Mouse (Mus musculus): ENCODE measurements around the gene Gm20661. TPM values are rescaled to one million over a fixed set of nuclear protein-coding genes. Genes with fewer than 3 reads are reported as not detected.

Gene Gm20661
- polyA plus RNA-seq, 1 experiment from 2014 or later = 2.2 TPM

DNA sequence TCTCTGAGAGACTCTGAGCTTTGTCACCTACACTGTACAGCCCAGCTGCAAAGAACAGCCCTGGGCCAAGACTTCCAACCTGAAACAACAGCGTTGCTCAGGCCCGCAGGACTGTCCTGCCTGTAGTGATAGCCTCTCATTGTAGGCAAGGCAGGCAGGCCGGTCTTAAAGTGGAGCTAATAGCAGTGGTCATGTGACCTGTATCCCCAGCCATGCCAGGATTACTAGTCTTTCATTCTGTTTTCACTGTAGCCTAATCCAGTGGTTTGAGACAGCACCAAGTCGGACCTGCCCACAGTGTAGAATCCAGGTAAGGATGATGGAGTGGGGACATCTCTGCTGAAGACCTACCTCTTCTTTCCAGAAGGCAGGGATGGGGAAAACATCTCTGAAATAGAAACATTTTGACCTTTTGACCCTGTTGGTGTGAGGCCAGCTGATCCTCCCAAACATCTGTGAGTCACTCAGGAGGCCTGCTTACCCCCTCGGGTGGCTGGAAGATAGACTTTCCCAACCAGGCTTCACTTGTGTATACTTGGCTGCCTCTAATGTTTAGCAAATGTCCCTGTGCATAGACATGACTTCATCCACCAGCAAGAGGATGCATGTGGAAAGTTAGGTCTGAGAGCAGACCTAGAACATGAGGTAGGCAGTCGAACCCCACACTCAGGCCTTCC is 27.1 kb upstream of the Gm20661 start:
- Histone ChIP-seq H3K9me3 (no peaks in the 10 kb centered on the region), H3K4me2 (no peak overlapping the region), H3K4me3 (no peak overlapping the region), H3K27ac (replicated peaks) (no peak overlapping the region), H3K27me3 (no peaks in the 10 kb centered on the region), H3K4me1 (replicated peaks) (peaks cover 12% of the 10 kb centered on the region), H3K9ac (no peak overlapping the region), H3K36me3 (peaks cover 19% of the 10 kb centered on the region; the same call in 1 of the 2 replicates)
- WGBS = 81% methylated on average over 6 of the region's 6 CpGs
- no peak for ATAC-seq (ENCODE audit: low read depth)

DNA sequence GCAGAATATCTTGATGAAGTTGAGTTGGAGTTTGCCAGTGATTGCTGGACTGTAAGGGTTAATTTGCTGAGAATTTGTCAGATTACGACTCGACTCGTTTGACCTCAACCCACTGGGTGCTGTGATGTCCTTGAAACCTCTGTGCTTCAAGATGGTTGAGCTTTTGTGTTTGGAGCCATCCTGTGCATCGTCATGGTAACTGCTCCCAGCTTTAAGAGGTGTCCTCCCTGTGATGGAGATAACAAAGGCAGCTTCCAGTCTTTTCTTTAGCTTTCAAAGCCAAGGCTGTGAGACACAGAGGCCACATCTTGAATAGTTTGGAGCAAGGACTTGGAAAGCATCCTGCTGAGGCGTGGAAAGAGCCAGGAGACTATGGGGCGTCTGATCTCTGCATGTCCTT is 25.7 kb upstream of the Gm20661 start:
- H3K4me3 ChIP-seq = no peak overlapping the region
- H3K4me2 ChIP-seq = no peak overlapping the region
- 20% methylated on average over 6 of the region's 6 CpGs for WGBS
- no peaks in the 10 kb centered on the region for H3K9me3 ChIP-seq
- H3K27ac ChIP-seq (replicated peaks) = no peak overlapping the region
- H3K4me1 ChIP-seq (replicated peaks) = peaks cover 12% of the 10 kb centered on the region
- H3K27me3 ChIP-seq = no peaks in the 10 kb centered on the region
- H3K9ac ChIP-seq = no peak overlapping the region
- peaks cover 19% of the 10 kb centered on the region; the same call in 1 of the 2 replicates for H3K36me3 ChIP-seq
- no peak for ATAC-seq (ENCODE audit: low read depth)

DNA sequence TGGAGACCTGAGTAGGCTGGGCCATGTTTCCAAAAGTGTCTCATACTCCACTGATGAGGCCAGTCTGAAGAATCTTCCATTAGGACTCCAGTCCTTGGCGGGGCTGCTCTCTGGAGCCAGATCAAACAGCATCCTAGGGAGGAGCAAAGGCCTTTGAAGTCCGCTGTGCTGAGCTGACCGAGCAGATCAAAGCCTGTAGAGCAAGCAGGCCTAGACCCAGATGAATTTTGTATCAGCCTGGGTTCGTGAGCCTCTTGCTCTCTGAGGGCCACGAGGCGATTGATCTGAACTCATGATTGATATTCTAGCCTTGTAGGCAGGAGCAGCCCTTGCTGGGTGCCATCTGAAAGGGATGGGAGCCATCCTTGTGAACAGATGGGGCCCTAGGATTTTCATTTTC is 23.0 kb upstream of the Gm20661 start:
- Histone ChIP-seq H3K36me3 (peaks cover 19% of the 10 kb centered on the region; the same call in 1 of the 2 replicates), H3K27ac (replicated peaks) (no peak overlapping the region), H3K9me3 (no peaks in the 10 kb centered on the region), H3K4me1 (replicated peaks) (peaks cover 12% of the 10 kb centered on the region), H3K4me3 (no peak overlapping the region), H3K9ac (no peak overlapping the region; the same call in 1 of the 2 replicates), H3K4me2 (no peak overlapping the region), H3K27me3 (no peaks in the 10 kb centered on the region)
- WGBS = 51% methylated on average over 6 of the region's 6 CpGs
- ATAC-seq (ENCODE audit: low read depth) = no peak

DNA sequence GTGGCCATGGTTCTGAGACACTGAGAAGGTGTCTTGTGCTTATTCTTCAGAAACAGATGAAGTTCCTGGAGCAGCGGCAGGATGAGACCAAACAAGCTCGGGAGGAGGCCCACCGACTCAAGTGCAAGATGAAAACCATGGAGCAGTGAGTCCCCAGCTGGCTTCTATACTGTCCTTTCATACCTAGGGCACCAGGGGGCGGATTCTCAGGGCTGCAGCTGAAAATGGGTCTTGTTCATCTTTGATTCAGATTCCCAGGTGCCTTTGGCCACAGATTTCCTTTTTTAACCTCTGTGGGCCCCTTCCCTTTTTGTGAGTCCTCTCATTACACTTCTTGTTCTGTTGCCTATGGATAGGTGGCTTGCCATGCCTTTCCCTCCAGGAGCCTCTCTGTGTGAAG is 21.9 kb upstream of the Gm20661 start:
- no peaks in the 10 kb centered on the region for H3K27me3 ChIP-seq
- no peak for ATAC-seq (ENCODE audit: low read depth)
- no peaks in the 10 kb centered on the region for H3K9me3 ChIP-seq
- 85% methylated on average over 4 of the region's 4 CpGs for WGBS
- H3K27ac ChIP-seq (replicated peaks) = peak overlapping the region; percentile 46
- no peak overlapping the region for H3K4me3 ChIP-seq
- peaks cover 12% of the 10 kb centered on the region for H3K4me1 ChIP-seq (replicated peaks)
- peaks cover 19% of the 10 kb centered on the region; the same call in 1 of the 2 replicates for H3K36me3 ChIP-seq
- 0 out of 2 replicates have a peak overlapping the region, but pooled peaks have one; percentile 22 for H3K4me2 ChIP-seq
- H3K9ac ChIP-seq = peak overlapping the region; percentile 17; the same call in 1 of the 2 replicates

DNA sequence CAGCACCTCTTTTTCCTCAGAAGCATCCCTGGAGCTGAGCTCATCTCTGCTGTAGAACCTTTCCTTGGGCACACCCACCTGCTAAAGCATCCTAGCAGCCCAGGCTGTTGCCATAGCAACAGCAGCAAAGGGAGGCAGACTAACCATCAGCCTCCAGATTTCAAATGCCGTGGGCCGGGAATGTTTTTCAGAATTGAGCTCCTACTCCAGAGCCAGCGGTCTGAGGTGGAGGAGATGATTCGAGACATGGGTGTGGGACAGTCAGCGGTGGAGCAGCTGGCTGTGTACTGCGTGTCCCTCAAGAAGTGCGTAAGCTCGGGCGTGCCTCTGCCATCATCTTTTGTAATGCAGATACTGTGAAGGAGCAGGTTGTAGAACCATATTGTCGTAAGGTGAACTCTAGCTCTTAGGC is 21.5 kb upstream of the Gm20661 start:
- Histone ChIP-seq H3K36me3 (peaks cover 19% of the 10 kb centered on the region; the same call in 1 of the 2 replicates), H3K4me3 (no peak overlapping the region), H3K9ac (peak overlapping the region; percentile 17; the same call in 1 of the 2 replicates), H3K27ac (replicated peaks) (peak overlapping the region; percentile 46), H3K4me1 (replicated peaks) (peaks cover 12% of the 10 kb centered on the region), H3K27me3 (no peaks in the 10 kb centered on the region), H3K9me3 (no peaks in the 10 kb centered on the region), H3K4me2 (peak overlapping the region; percentile 22; the same call in 1 of the 2 replicates)
- 69% methylated on average over 10 of the region's 10 CpGs for WGBS
- peak; percentile 63 for ATAC-seq (ENCODE audit: low read depth)

DNA sequence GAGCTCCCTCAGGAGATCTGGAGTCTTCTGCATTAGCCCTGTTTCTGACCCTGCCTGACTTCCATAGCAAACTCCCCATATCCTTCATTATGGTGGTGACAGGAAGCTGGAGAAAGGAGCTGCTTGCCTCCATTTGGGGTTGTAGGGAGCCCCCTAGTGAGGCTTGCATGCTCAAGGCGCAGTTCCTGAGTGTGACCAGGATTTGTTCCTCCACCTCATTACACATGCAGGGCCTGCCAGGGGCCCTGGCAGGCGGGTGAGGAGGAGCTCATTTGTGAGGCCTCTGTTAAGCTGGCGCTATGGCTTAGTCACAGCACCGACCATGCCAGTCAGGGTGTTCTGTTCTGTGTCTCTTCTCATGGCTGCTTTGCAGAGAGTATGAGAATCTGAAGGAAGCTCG is 21.0 kb upstream of the Gm20661 start:
- Histone ChIP-seq H3K27me3 (no peaks in the 10 kb centered on the region), H3K4me3 (no peak overlapping the region), H3K9me3 (no peaks in the 10 kb centered on the region), H3K4me2 (no peak overlapping the region), H3K36me3 (peaks cover 19% of the 10 kb centered on the region; the same call in 1 of the 2 replicates), H3K9ac (no peak overlapping the region), H3K4me1 (replicated peaks) (peaks cover 12% of the 10 kb centered on the region), H3K27ac (replicated peaks) (peak overlapping the region; percentile 46)
- peak; percentile 34; the same call in 1 of the 2 replicates for ATAC-seq (ENCODE audit: low read depth)
- WGBS = 66% methylated on average over 5 of the region's 5 CpGs

DNA sequence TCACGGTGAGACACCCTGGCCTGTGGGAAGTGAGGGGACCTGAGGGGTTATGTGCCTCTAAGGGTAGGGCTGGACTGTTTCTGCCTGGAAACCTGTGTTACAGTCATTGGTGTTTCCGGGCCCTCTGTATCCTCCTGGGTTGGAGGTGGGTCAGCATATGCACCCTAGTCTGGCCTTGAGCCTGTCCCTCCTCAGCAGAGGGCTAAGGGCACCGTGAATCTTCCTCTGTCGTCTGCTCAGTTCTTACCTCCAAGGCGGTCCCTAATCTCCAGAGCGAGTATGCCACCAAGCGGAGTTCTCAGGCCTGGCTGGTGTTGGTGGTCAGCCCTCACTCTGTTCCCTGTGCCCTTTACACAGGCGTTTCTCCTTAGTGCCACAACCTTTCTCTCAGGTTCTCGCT is 19.9 kb upstream of the Gm20661 start:
- no peak overlapping the region for H3K9ac ChIP-seq
- peaks cover 12% of the 10 kb centered on the region; the same call in 1 of the 2 replicates for H3K36me3 ChIP-seq
- H3K9me3 ChIP-seq = no peaks in the 10 kb centered on the region
- ATAC-seq (ENCODE audit: low read depth) = no peak
- no peak overlapping the region for H3K4me3 ChIP-seq
- no peak overlapping the region for H3K27ac ChIP-seq (replicated peaks)
- 94% methylated on average over 9 of the region's 9 CpGs for WGBS
- H3K27me3 ChIP-seq = no peaks in the 10 kb centered on the region
- peaks cover 12% of the 10 kb centered on the region for H3K4me1 ChIP-seq (replicated peaks)
- H3K4me2 ChIP-seq = no peak overlapping the region

DNA sequence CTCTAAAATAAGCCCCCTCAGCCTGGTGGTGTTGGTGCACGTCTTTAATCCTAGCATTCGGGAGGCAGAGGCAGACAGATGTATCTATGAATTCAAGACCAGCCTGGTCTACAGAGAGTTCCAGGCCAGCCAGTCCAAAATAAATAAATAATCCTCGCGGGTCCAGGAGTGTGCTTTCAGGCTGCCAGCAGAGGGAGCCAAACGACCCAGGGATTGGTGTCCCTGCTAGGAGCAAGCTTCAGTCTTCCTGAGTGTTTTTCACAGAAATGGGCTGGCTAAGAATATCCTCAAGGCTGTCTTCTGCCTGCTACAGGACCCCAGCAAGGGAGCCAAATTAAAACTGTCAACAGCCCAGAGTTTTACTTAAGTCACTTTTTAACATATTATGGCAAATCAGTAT is 19.2 kb upstream of the Gm20661 start:
- Histone ChIP-seq H3K4me3 (no peak overlapping the region), H3K36me3 (peaks cover 12% of the 10 kb centered on the region; the same call in 1 of the 2 replicates), H3K4me2 (no peak overlapping the region), H3K27ac (replicated peaks) (no peak overlapping the region), H3K4me1 (replicated peaks) (peaks cover 12% of the 10 kb centered on the region), H3K9me3 (no peaks in the 10 kb centered on the region), H3K9ac (no peak overlapping the region), H3K27me3 (no peaks in the 10 kb centered on the region)
- 29% methylated on average over 5 of the region's 5 CpGs for WGBS
- ATAC-seq (ENCODE audit: low read depth) = 0 out of 2 replicates have a peak, but pooled peaks have one; percentile 57

DNA sequence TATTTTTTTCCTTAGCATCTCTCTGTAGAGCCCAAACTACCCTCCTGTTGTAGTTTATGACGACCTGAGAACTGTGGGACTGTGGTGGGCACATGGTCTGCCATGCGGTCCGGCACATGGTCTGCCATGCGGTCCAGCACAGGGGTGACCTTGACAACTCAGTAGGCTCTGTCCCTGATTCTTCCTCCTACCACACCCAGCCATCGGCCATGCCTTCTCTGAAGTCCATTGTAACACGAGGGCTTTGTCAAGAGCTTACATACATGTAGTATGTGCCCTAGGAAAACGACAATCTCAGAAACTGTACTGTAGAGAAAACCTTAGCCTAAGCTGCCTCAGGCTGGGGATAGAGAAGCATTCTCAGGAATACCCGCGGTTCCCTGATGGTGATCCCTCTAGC is 18.2 kb upstream of the Gm20661 start:
- ATAC-seq (ENCODE audit: low read depth) = no peak
- H3K4me1 ChIP-seq (replicated peaks) = peaks cover 12% of the 10 kb centered on the region
- H3K9me3 ChIP-seq = no peaks in the 10 kb centered on the region
- no peak overlapping the region for H3K4me3 ChIP-seq
- 95% methylated on average over 9 of the region's 9 CpGs for WGBS
- H3K27me3 ChIP-seq = no peaks in the 10 kb centered on the region
- no peak overlapping the region for H3K9ac ChIP-seq
- peaks cover 9% of the 10 kb centered on the region; the same call in 1 of the 2 replicates for H3K36me3 ChIP-seq
- H3K27ac ChIP-seq (replicated peaks) = no peak overlapping the region
- H3K4me2 ChIP-seq = no peak overlapping the region

DNA sequence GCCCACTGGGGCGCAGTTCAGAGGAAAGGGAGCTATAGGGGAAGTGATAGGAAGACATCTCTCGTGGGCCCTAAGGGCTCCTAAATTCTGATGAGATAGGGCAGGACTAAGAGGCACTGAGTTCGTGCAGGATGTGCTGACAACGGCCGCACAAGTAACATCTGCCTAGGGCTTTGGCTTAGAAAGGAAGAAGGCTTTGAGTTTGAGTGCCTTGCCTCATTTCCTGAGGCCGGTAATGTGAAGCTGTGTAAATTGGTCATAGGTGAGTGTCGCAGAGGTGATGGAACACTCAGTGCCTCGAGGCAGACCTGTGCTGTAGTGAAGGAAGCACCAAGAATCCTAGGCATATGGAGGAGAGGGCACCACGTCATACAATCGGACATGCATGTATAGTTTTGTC is 16.2 kb upstream of the Gm20661 start:
- Histone ChIP-seq H3K27me3 (no peaks in the 10 kb centered on the region), H3K9me3 (no peaks in the 10 kb centered on the region), H3K4me2 (no peak overlapping the region), H3K4me3 (no peak overlapping the region), H3K27ac (replicated peaks) (no peak overlapping the region), H3K9ac (no peak overlapping the region), H3K36me3 (0 out of 2 replicates have a peak, but pooled peaks cover 5% of the 10 kb centered on the region), H3K4me1 (replicated peaks) (peaks cover 3% of the 10 kb centered on the region)
- WGBS = 91% methylated on average over 10 of the region's 10 CpGs
- ATAC-seq (ENCODE audit: low read depth) = no peak

DNA sequence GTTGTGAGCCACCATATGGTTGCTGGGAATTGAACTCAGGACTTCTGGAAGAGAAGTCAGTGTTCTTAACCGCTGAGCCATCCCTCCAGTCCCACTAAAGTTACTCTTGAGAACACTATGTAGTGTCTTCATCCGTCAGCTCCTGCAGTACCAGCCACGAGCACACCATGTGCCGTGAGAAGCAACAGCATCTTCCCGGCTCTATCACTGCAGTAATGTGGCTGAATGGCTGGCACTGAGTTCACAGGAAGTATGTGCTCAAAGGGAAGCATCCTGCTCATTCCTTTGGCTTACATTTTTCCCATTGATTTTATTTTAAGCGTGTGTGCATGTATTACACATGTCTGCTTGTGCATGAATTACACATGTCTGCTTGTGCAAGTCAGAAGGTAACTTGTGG is 15.4 kb upstream of the Gm20661 start:
- no peak overlapping the region for H3K27ac ChIP-seq (replicated peaks)
- H3K36me3 ChIP-seq = 0 out of 2 replicates have a peak, but pooled peaks cover 5% of the 10 kb centered on the region
- ATAC-seq (ENCODE audit: low read depth) = no peak
- no peaks in the 10 kb centered on the region for H3K4me1 ChIP-seq (replicated peaks)
- no peaks in the 10 kb centered on the region for H3K27me3 ChIP-seq
- H3K9ac ChIP-seq = no peak overlapping the region
- no peak overlapping the region for H3K4me3 ChIP-seq
- WGBS = 93% methylated on average over 6 of the region's 6 CpGs
- H3K4me2 ChIP-seq = no peak overlapping the region
- no peaks in the 10 kb centered on the region for H3K9me3 ChIP-seq

DNA sequence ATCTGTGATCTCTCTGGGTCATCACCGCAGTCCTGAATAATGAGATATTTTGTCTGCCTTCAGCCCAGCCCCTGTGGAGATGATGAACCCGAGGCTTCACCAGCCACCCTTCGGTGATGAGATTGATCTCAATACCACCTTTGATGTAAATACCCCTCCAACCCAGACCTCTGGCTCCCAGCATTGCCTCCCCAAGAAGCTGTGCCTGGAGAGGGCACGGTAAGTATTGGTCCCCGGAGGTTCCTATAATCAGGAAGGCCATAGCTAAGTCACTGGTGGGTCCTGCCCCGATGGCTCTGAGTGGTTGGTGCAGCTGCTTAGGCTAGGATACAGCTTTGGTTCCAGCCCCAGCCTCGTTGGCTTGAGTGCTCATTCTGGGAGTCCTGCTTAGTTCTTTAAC is 14.3 kb upstream of the Gm20661 start:
- Histone ChIP-seq H3K9ac (no peak overlapping the region; the same call in 1 of the 2 replicates), H3K4me2 (no peak overlapping the region), H3K36me3 (0 out of 2 replicates have a peak, but pooled peaks cover 5% of the 10 kb centered on the region), H3K4me3 (no peak overlapping the region), H3K27me3 (no peaks in the 10 kb centered on the region), H3K9me3 (no peaks in the 10 kb centered on the region), H3K27ac (replicated peaks) (no peak overlapping the region), H3K4me1 (replicated peaks) (no peaks in the 10 kb centered on the region)
- 89% methylated on average over 7 of the region's 7 CpGs for WGBS
- ATAC-seq (ENCODE audit: low read depth) = no peak

All from neural tube, embryonic 13.5 days (tissue).